Comparison of ENCODE assay signal across 13 mouse cellular contexts in the genomic region with DNA sequence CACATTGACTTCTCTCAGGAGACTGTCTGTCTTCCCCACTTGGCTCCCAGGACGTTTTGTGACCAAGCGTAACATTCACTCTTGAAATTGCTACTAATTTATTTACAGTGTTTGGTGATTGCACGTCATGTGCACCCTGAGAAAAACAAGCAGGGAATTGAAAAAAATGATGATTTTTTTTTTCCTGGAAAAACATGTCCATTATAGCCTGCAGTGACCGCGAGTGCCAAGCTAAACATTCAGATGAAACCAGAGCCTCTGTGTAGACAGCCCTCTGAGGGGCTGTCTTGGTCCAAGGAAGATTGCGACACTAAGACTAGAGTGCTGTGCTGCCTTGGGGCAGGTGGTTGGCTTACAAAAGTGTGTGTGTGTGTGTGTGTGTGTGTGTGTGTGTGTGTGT. TPM values are rescaled to one million over a fixed set of nuclear protein-coding genes. Genes with fewer than 3 reads are reported as not detected.
DNase-seq lines count a peak whose midpoint lies in the region; ATAC-seq and TF ChIP-seq lines count a peak whose summit lies in the region.
"Had no signal": no experiment of that assay in that cellular context is flagged by ENCODE, and none has a peak within 500 bp of the region (broad histone marks: within the 10 kb centered on the region; RNA-seq: fewer than 3 reads in every experiment).

No protein-coding gene starts in this region.

- no peaks in the 10 kb centered on the region for H3K9me3 ChIP-seq in heart, embryonic 14.5 days (ENCODE audit: control insufficient read depth, low read length)
- no peaks in the 10 kb centered on the region for H3K9me3 ChIP-seq in lung, embryonic 14.5 days (ENCODE audit: low read depth, low read length)
- no peaks in the 10 kb centered on the region for H3K9me3 ChIP-seq in intestine, embryonic 16.5 days (ENCODE audit: control insufficient read depth, low read length)

- no peak overlapping the region for H3K4me3 ChIP-seq in gastrocnemius, adult 2 months
- H3K4me3 ChIP-seq in C2C12 (ENCODE audit: insufficient read depth, poor library complexity, severe bottlenecking), result no peak overlapping the region
- no peak overlapping the region for H3K4me3 ChIP-seq in heart, embryonic 14.5 days (ENCODE audit: control insufficient read depth in 1 of 2, insufficient read depth in 1 of 2, low read depth in 1 of 2, low read length in 2 of 2)
- no peak overlapping the region for H3K4me3 ChIP-seq in lung, embryonic 14.5 days (ENCODE audit: low read depth, low read length)
- H3K4me3 ChIP-seq in intestine, embryonic 16.5 days (ENCODE audit: low read length), result no peak overlapping the region

- H3ac ChIP-seq in C2C12 (ENCODE audit: control insufficient read depth, insufficient read length, low read depth), result no peak overlapping the region

- no peak overlapping the region for H3K9ac ChIP-seq in heart, embryonic 14.5 days (ENCODE audit: low read length)
- H3K9ac ChIP-seq in lung, embryonic 14.5 days, result no peak overlapping the region
- no peak overlapping the region for H3K9ac ChIP-seq in intestine, embryonic 16.5 days (ENCODE audit: low read depth, low read length)
- H3K9ac ChIP-seq: forebrain, postnatal 0 days had no signal

- 54% methylated on average over 6 of the region's 6 CpGs for whole genome bisulfite sequencing in heart, embryonic 14.5 days
- 52% methylated on average over 6 of the region's 6 CpGs for WGBS in lung, embryonic 14.5 days
- WGBS in intestine, embryonic 16.5 days, result 60% methylated on average over 6 of the region's 6 CpGs

- no peak for TF ChIP-seq CTCF in gastrocnemius, adult 2 months (IDR thresholded peaks at IDR 0.05)
- no peak for TF ChIP-seq CTCF in C2C12 (IDR thresholded peaks at IDR 0.05; ENCODE audit: control insufficient read depth, insufficient read depth, insufficient read length)
- TF ChIP-seq CTCF in lung, embryonic 14.5 days (IDR thresholded peaks at IDR 0.05; ENCODE audit: low read depth), result no peak

- no peaks in the 10 kb centered on the region for H3K79me3 ChIP-seq in C2C12 (ENCODE audit: low read depth)

- peak; percentile 51 for DNase-seq in gastrocnemius, adult 2 months
- no peak for DNase-seq in gastrocnemius, postnatal 4 days (ENCODE audit: low spot score in 2 of 2)
- peak; percentile 59 for DNase-seq in lung, embryonic 14.5 days
- DNase-seq in cerebellum, adult 8-10 months, result no peak
- DNase-seq in spleen, postnatal 36 days (ENCODE audit: low spot score in 2 of 2), result no peak
- DNase-seq: adrenal gland, postnatal 14 days; forebrain, postnatal 0 days had no signal

- H3K36me3 ChIP-seq in C2C12 (ENCODE audit: control insufficient read depth, insufficient read depth), result no peaks in the 10 kb centered on the region
- no peaks in the 10 kb centered on the region for H3K36me3 ChIP-seq in heart, embryonic 14.5 days (ENCODE audit: control insufficient read depth, insufficient read depth, low read length)
- H3K36me3 ChIP-seq in lung, embryonic 14.5 days (ENCODE audit: insufficient read depth), result no peaks in the 10 kb centered on the region
- H3K36me3 ChIP-seq in intestine, embryonic 16.5 days (ENCODE audit: control insufficient read depth, insufficient read depth, low read length), result no peaks in the 10 kb centered on the region

- no peak overlapping the region for H3K4me2 ChIP-seq in heart, embryonic 14.5 days (ENCODE audit: low read length)
- H3K4me2 ChIP-seq in lung, embryonic 14.5 days, result no peak overlapping the region
- H3K4me2 ChIP-seq in intestine, embryonic 16.5 days (ENCODE audit: low read depth, low read length), result no peak overlapping the region

- H3K27me3 ChIP-seq in C2C12 (ENCODE audit: control insufficient read depth, insufficient read depth, insufficient read length), result no peaks in the 10 kb centered on the region
- H3K27me3 ChIP-seq in heart, embryonic 14.5 days (ENCODE audit: control insufficient read depth, insufficient read depth, low read length), result no peaks in the 10 kb centered on the region
- no peaks in the 10 kb centered on the region for H3K27me3 ChIP-seq in lung, embryonic 14.5 days (ENCODE audit: insufficient read depth, low read length)
- no peaks in the 10 kb centered on the region for H3K27me3 ChIP-seq in intestine, embryonic 16.5 days (replicated peaks; ENCODE audit: control insufficient read depth, insufficient read depth, low read length)

- ATAC-seq in heart, embryonic 14.5 days (ENCODE audit: insufficient number of reproducible peaks, insufficient read depth, low FRiP score, low read depth), result peak; percentile 58
- ATAC-seq in lung, embryonic 14.5 days (ENCODE audit: insufficient read depth), result peak; percentile 76
- no peak for ATAC-seq in intestine, embryonic 16.5 days
- ATAC-seq: forebrain, postnatal 0 days had no signal

- H3K4me1 ChIP-seq in heart, embryonic 14.5 days (ENCODE audit: control insufficient read depth in 2 of 2, insufficient read depth in 2 of 2, low read length in 2 of 2), result peaks cover 0 to 9% of the 10 kb centered on the region in 2 experiments; a peak in 3 of 4 replicates
- peaks cover 6% of the 10 kb centered on the region; the same call in 1 of the 2 replicates for H3K4me1 ChIP-seq in lung, embryonic 14.5 days (ENCODE audit: insufficient read depth)
- no peaks in the 10 kb centered on the region for H3K4me1 ChIP-seq in intestine, embryonic 16.5 days (ENCODE audit: control insufficient read depth, insufficient read depth, low read length)

- no peaks in the 10 kb centered on the region for H3K79me2 ChIP-seq in C2C12 (ENCODE audit: control insufficient read depth, insufficient read depth)

- no peak overlapping the region for H3K27ac ChIP-seq in gastrocnemius, adult 2 months
- no peak overlapping the region for H3K27ac ChIP-seq in heart, embryonic 14.5 days (replicated peaks in 1 of 2; ENCODE audit: control insufficient read depth in 1 of 2, insufficient read depth in 1 of 2, low read depth in 2 of 2, low read length in 2 of 2)
- no peak overlapping the region for H3K27ac ChIP-seq in lung, embryonic 14.5 days (ENCODE audit: low read depth)
- H3K27ac ChIP-seq in intestine, embryonic 16.5 days (ENCODE audit: low read length), result no peak overlapping the region
- H3K27ac ChIP-seq: macrophage had no signal

- intact Hi-C loops in gastrocnemius, adult 2 months (cut with DNase I), result no loop called here

TF ChIP-seq in C2C12, 6 proteins besides CTCF, POLR2A, EP300 and RAD21:
- TF ChIP-seq MYOD1 (IDR thresholded peaks at IDR 0.05; ENCODE audit: control insufficient read depth, insufficient read length, low read depth), result no peak
- TF ChIP-seq CEBPB (IDR thresholded peaks at IDR 0.05; ENCODE audit: low read depth), result peak; percentile 64

RNA-seq across cellular contexts. Expression of gene Fam169b, which starts 37.8 kb away (rescaled TPM):
- total RNA-seq in gastrocnemius, adult 2 months (2021), result under 1 TPM in 1 of 2 experiments, not detected in 1; 0.08 TPM
- total RNA-seq in gastrocnemius, postnatal 4 days (2021), result 1 to 10 TPM; 1.0 to 1.3 TPM
- polyA plus RNA-seq in C2C12 (2012; fragmentation: generic; extraction: Trizol), result 0.06 TPM
- 0.05 and 0.57 TPM in 2 replicates for polyA plus RNA-seq in heart, embryonic 14.5 days (2014; fragmentation: Nextera tagmentation; extraction: Ambion mirVana)
- polyA plus RNA-seq in lung, embryonic 14.5 days (2014; fragmentation: Nextera tagmentation; extraction: Ambion mirVana), result 0.54 and 1.5 TPM in 2 replicates
- polyA plus RNA-seq in intestine, embryonic 16.5 days (2015; fragmentation: Nextera tagmentation; extraction: Ambion mirVana), result 0.33 and 0.42 TPM in 2 replicates

RNA-seq across cellular contexts. Expression of gene Pgpep1l, which starts 47.4 kb away (rescaled TPM):
- 1 to 10 TPM; 1.9 to 3.9 TPM for total RNA-seq in gastrocnemius, adult 2 months (2021)
- total RNA-seq in gastrocnemius, postnatal 4 days (2021), result 1 to 10 TPM; 5.6 to 6.5 TPM
- not detected for polyA plus RNA-seq in C2C12 (2012; fragmentation: generic; extraction: Trizol)
- 0.42 TPM in 2 replicates for polyA plus RNA-seq in heart, embryonic 14.5 days (2014; fragmentation: Nextera tagmentation; extraction: Ambion mirVana)
- not detected in 2 replicates for polyA plus RNA-seq in lung, embryonic 14.5 days (2014; fragmentation: Nextera tagmentation; extraction: Ambion mirVana)
- not detected in 2 replicates for polyA plus RNA-seq in intestine, embryonic 16.5 days (2015; fragmentation: Nextera tagmentation; extraction: Ambion mirVana)
- total RNA-seq: adrenal gland, postnatal 14 days; hematopoietic stem cell, adult 5-6 weeks had no signal
- polyA plus RNA-seq: forebrain, postnatal 0 days; small intestine, adult 2 months had no signal

Comparison
In these comparisons a context has a peak if more than half of its experiments do, and no peak if none do; other contexts are left out.
1. DNase-seq: peak in gastrocnemius, adult 2 months (single experiment) and lung, embryonic 14.5 days (single experiment); none in gastrocnemius, postnatal 4 days (0 of 2), cerebellum, adult 8-10 months (single experiment) and spleen, postnatal 36 days (0 of 2).